Mouse (Mus musculus): Measurements from ENCODE around the gene Olfr201.
"Not testable (repeated sequence)": the region's sequence is repeated elsewhere in the genome, so short reads cannot be mapped to it uniquely, and the experiment has no call there.

DNA sequence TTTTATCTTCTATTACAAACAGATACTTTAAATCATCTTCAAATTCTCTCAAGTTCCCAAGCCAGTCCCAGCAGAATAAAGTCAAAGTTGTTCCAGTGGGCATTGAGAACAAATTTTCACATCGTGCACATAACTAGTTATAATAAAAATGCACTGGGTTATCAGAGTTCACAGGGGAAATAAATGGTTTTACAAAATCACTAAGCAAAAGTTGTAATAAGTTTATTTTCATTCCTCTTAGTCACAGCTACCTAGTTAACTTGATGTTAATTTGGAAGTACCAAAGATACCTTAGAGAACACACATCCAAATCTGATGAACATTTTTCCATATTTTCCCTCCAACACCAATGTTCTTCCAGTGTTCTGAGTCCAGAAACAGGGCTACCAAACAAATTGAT lies 52.8 kb downstream of the Olfr201 start, which contains the start of gene Olfr199:
- not testable (repeated sequence) for TF ChIP-seq CTCF (IDR thresholded peaks at IDR 0.05; ENCODE audit: low read depth, low read length); EP300 (IDR thresholded peaks at IDR 0.05; ENCODE audit: insufficient read depth, low read depth, low read length); POLR2A (IDR thresholded peaks at IDR 0.05; ENCODE audit: insufficient read depth, low read length)

Measured in ES-Bruce4 (cell line).